Mouse (Mus musculus) right cerebral cortex, adult 2 months (tissue): ENCODE measurements around the gene C130032M10Rik.

Source experiments
- DNase-seq, 2 experiments: peaks; one replicate each; pipeline ENCODE4 v3.0.0; 2021 to 2022; ENCODE audit warnings: low spot score in 2 of 2

Gene C130032M10Rik

GRCm38 (mm10) chr9:114515364-114515763 is at the start of gene C130032M10Rik:
Gene C130032M10Rik (plus strand): TSS chr9:114515697.
- DNase-seq = peak in 1 of 2 experiments; percentile 9

DNA sequence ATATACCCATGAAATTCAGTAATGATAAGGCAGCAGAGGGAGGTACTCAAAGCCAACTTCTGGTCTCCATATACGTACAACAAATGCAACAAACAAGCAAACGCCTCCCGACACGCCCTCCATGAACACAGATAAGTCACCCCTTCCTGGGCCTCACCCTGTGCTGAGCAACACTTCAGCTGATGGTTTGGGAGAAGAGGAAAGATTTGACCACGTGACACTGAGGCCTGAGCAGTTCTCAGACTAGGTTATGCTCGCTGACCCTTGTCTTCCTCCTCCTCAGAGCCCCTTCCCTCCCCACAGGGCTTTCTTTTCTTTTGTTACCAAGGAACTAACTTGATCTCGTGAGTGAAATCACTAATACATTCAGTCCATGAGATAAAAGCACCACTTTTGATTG is 48.6 kb upstream of the C130032M10Rik start:
- DNase-seq = no peak

DNA sequence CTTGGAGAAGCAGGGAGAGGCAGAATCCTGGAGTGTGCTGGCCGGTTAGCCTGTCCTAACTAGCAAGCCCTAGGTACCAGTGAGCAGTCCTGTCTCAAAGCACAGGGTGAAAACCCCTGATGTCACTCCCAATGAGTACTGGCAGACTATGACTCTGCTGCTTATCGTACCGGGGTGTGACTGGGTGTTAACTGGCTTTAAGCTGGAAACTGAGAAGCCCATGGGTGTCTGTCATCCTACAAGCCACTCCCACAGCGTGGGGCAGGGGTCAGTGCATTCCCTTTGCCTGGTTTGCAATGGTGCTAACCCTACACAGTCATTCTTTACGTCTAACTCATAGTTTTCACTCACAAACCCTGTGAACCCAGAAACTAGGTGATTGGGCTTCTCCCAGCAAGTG is 47.3 kb upstream of the C130032M10Rik start:
- no peak for DNase-seq

DNA sequence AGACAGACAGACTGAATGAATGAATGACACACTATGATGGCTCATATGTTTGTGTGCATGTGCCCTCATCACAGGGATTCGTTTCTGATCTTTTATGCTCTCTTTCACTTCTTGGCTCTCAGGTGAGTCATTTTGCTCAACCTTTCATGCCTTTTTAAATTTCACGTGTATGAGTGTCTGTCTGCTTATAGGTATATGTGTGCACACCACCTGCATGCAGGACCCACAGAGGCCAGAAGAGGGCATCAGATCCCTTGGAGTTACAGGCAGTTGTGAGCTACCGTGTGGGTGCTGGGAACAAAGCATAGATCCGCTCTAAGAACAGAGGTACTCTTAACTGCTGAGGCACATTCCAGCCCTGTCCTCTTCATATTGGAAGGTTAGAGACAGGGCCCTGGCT is 46.8 kb upstream of the C130032M10Rik start:
- no peak for DNase-seq

DNA sequence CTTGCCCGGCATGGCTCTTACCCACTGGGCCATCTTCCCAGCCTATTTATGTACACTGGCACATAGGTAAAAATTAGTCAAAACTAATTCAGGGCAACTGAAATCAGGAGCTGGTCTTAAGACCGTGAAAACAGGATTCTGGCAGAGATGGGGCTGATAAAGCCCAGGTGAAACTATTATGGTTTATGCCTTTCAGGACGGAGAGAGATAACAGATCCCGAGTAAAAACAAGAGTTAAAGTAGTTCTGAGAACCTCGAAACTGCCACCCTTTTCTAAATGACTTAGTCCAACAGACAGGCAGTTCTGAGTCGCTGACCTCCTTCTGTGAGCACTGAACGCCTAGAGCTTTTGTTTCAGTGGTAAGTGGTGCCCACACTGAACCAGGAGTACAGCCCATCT is 43.6 kb upstream of the C130032M10Rik start:
- no peak for DNase-seq

DNA sequence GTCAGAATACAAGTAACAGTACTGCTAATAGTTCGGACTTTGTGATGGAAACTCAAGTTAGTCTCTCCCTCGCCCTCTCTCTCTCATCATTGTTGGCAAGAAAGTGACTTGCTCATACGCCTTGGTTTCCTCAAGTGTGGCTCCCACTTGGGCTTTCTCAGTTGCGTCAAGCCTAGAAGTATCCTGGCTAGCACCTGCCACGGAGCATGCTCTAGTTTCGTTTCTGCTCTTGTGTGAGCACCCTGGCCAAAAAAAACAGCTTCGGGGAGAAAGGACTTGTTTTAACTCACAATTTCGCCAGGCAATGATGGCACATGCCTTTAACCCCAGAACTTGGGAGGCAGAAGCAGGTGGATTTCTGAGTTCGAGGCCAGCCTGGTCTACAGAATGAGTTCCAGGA is 38.5 kb upstream of the C130032M10Rik start:
- no peak for DNase-seq

- no peak for DNase-seq
These were observed 34.6 kb upstream of the C130032M10Rik start for GRCm38 (mm10) chr9:114480940-114481339.

- DNase-seq = no peak
These were observed 30.7 kb upstream of the C130032M10Rik start for GRCm38 (mm10) chr9:114484771-114485170.

DNA sequence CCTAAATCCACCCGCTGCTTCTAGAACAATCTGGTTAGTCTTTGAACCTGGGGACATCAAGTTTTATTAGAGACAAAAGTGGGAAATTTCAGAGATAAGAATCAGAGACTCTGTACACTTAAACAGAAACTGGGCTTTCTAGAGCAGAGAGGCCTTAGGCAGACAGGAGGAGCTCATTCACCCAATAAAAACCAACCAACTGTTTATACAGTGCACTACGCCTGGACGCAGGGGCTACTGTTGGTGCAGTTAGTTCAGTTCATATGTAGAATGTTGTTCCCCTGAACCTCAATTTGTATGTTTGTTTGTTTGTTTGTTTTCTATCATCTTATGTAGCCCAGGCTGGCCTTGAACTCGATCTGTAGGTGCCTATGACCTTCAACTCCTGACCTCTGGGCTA is 28.7 kb upstream of the C130032M10Rik start:
- no peak for DNase-seq

DNA sequence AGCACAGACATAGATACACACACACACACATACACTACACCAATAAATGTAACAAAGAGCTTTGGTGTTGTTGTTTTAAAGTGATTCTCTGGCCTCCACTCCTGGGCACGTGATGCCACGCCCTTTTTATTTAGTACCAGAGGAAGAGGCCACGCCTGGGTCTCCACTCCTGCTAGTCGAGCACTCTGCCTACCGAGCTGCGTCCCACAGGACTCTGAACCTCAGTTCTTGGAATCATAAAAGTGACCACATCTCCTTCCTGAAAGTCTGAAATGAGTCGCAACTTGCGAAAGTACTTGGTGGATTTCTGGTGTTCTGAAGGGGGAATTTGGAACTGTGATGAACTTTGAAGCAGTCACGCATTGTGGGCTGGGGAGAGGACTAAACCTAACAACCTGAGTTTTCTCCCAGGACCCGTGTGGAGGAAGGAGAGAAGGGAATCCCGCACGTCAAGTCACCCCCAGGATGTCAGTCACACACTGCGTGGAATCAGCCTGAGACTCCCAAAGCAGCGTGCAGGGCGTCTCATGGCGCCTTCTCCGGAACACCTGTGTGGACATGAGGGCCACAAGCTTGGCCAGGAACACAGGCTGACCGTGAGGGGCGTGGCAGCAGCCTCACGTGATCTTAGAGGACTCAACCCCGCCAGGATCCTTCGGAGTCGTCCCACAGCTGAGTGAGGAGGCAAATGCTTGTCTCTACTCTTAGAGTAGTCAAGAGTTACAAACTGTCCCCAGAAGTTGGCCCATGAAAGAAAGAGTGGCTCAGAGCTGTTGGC is 27.8 kb upstream of the C130032M10Rik start:
- DNase-seq = no peak

DNA sequence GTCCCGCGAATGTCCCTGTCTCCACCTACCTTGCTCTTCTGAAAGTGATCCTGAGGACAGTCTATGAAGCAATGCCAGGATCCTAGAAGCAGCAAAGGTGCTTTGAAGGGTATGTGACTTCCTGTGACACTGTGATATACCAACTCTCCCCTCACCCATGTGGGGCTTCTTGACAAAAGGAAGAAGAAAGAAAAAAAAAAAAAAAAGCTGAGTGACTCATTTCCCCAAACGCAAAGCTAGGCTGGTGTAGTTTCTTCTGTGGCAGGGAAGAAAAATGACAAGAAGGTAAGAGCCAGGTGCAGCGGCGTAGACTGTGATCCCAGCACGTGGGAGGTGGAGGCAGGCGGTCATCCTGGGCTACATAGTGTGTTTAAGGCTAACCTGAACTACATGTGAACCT is 19.0 kb upstream of the C130032M10Rik start:
- DNase-seq = no peak

DNA sequence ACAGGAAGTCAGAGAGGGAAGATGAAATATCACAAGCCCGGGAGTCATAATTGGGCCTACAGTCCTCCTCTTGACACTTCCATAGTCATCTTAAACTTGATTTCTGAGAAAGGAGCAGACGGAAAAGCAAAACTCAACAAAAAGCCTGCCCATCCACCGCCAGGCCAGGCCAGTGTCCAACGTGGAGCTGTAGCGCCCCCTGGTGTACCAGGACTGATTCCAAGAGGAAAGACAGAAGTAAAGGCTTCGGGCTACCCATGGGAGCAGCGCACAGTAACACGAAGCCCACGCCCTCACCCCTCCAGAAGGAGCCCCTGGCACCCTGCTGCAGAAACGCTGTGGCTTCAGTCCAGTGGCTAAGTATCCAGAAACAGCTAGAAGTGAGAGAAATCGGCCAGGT is 17.3 kb upstream of the C130032M10Rik start:
- DNase-seq = peak; percentile 85 to 89

DNA sequence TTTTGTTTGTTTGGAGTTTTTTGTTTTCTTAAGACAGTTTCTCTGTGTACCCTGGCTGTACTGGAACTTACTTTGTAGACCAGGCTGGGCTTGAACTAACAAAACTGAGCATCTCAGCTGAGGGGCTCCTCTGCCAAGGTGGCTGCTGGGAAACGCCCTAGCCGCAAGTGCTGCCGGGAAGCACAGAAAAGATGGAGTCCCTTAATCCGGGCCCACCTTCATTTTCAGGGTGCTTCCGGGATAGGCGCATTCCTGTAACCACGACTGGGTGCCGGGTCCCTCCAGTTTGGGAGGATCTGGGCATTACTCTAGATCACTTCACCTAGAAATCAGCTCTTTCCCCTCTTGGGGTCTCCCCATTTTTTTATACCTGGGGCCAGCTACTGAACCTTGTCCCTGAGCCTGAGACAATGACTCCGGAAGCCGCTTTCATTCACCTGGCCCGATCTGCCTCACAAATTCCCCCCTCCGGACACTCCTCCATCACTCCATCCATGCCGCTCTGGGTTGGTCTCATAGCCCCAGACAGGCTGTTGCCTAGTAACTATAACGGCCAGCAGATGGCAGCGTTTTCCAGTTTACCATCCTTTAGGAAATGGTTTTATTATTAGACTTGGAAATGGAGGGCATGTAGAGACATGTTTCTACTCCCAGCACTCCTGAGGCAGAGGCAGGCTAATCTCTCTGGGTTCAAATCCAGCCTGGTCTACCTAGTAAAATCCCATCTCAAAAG is 15.5 kb upstream of the C130032M10Rik start:
- peak; percentile 59 to 65 for DNase-seq

DNA sequence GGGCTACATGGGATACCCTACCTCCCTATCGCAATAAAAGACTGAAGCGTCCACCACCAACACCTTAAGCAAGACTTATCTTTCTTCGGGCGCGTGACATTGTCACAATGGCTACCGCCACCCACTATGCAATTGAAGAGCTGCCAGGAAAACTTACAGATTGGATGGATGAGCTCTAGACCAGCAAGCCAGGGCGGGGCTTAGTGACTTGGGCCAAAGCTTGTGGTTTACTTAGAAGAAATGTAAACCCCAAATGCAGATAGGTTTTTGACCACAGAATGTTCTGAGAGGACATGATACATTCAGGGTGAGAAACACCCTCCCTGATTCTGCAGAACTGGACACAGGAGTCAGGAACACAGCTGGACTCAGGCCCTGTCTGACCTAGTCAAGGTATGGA is 14.4 kb upstream of the C130032M10Rik start:
- DNase-seq = no peak

DNA sequence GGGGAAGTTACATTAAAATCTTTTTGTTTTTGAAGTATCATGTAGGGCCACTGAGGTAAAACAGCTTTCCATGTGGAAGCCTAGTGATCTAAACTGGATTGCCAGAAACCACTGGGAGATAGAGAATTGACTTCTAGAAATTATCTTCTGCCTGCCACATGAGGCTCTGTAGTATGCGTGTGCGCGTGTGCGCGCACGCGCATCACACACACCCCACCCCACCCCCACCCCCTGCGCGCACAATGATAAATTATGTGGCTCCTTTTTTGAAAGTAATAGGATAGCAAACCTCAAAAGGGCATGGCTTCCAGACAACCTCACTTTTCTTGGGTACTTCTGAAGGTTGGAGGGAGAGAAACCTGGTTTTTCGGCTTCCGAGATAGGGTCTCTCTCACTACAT is 13.6 kb upstream of the C130032M10Rik start:
- DNase-seq = no peak

DNA sequence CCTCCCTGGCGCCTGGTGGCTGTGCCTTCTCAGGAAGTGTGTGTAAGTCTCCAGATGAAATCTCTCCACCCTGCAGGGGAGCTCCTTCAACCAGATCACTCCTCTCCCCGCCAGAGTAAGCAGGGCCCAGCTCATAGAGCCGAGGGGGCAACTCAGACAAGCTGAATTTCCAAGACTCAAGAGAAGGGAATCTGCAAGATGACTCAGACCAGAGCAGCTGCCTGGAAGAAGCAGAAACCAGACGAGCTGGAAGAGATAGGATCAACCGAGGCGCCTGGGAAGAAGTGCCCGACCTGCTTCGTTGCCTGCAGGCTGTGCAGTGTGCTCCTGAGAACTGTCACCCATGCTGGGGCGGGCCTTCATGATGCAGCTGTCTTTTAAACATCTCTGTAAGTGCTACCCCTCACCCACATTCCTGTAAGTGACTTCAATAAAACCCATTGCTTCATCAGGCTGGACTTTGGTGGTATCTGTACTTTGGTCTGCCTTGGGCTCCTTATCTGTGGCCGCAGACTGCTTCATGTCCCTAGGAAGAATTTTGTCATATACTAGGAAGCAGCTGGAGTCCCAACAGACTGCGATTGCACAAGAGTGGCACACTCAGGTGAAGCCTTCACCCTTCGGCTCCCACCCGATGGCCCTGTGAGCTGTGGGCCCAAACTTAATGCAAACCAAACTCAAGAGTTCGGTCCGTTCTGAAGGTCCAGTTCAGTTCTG is 12.6 kb upstream of the C130032M10Rik start:
- DNase-seq = no peak

DNA sequence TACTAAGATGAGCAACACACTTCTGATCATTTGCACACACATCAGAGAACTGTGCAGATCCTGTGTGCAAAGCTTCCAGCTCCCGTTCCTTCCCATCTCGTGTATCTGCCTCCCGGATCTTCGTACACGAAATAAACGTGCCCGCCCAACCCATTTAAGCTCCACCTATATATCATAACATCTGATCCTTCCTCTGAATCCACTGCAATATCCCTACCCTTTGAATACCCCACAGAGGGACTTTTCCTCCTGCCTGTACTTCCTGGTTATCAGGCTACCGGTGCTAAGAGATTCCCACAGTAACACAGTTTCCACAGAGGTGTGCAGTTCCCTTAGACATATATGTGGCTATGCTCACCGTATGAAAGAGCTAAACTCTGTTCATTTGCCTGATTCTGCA is 10.7 kb upstream of the C130032M10Rik start, which contains the start of gene Ccr4:
Ccr4 (minus strand) TSS at position 101 of the 400 bp plus-strand sequence.
- no peak for DNase-seq

DNA sequence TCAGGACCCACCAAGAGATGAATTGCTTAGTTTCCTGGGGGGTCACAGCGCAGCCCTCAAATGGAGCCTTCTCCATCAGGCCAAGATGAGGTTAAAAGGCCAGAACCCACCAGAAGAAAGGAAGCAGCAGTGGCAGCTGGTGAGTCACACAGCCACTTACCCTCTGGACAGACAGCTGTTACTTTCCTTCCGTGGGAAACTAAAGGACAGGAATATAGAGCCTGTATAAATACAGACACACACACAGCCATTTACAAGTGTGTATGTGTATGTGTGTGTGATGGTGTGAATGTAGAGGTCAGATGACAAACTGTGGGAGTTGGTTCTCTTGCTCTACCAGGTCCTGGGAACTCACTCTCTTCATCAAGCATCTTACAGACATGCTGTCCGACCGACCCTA is 8.9 kb upstream of the C130032M10Rik start:
- DNase-seq = no peak

DNA sequence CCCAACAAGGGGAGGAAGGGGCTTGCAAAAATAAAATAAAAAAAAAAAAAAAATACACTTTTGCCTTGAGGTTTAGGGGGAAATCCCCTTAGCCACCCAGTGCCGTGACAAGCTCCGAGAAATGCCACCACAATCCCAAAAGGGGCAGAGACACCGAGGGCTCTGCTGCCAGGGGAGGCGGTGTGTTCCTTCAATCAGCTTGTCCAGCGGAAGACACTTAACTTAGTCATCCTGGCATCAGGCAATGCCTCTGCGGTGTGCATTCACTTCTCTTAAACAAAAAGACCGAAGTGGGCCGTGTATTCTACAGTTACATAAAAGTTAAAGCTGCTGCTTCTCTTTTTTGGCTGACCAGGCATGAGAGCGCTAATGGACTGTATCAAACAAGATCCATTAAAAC is 8.1 kb upstream of the C130032M10Rik start:
- no peak for DNase-seq

DNA sequence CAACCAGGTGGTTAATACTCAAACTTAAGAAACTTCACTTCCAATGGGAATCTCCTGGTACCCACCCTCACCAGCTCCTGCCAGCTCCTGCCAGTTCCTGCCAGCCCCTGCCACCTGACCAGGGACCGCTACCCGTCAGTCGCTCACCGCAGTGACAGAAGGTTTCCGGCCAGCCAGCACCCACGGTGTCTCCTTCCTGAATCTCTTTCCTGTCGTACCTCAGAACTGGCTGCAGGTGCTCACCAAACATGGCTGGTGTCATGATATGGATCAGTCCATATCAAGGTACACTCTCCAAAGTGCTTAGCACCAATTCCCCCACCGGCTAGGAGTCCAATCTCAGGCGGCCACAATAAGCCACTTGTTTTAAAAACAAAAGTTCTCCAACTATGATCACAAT is 5.7 kb upstream of the C130032M10Rik start:
- no peak for DNase-seq

DNA sequence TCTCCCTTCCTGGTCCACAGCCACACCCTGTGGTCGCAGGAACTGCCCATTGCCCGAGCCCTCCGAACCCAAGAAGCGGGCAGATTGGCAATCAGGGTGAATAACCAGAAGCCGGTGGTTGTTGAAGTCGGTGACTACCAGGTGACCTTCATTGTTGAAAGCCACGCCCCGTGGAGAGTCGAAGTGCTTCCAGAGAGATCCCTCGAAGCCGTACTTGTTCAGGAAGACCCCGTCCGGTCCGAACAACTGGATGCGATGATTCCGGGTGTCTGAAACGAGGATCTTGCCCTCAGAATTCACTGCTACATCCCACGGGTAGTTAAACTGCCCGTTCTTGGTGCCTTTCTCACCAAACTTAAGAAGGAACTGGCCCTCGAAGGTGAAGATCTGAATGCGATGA is 2.7 kb upstream of the C130032M10Rik start:
- DNase-seq = no peak

GRCm38 (mm10) chr9:114517924-114518497 is 2.5 kb downstream of the C130032M10Rik start:
- DNase-seq = no peak
